Mouse (Mus musculus): ENCODE results near the gene Gtf3a. TPM values are rescaled to one million over a fixed set of nuclear protein-coding genes. Genes with fewer than 3 reads are reported as not detected.

The Gtf3a gene
- total and polyA plus RNA-seq, 2 experiments from 2014 or later = 61.3 to 104 TPM

DNA sequence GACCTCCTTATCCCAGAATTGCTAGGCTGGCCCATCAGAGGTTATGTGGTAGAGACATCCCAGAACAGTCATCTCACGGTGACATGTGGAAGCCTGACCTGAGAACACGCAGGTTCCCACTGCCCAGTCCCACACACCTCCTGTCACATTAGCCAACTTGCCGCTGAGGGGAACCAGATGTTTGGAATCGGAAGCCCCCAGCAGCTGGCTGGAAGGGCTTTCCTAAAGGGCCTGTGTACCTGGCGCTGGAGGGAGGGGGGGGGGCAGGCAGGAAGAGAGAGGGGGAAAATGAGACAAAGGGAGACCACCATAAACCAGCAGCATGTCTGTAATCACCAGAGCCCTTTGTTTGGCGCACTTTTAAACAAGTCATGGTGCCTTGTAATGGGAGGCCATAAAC lies 28.6 kb upstream of the Gtf3a start:
- Histone ChIP-seq H3K27me3 (ENCODE audit: insufficient read depth, low read length) (no peaks in the 10 kb centered on the region), H3K4me3 (ENCODE audit: low read depth, low read length) (no peak overlapping the region), H3K9me3 (ENCODE audit: low read length) (no peaks in the 10 kb centered on the region), H3K9ac (replicated peaks; ENCODE audit: low read length, poor library complexity, severe bottlenecking) (peak overlapping the region; percentile 47; the same call in 1 of the 2 replicates), H3K36me3 (ENCODE audit: insufficient read depth, low read length) (no peaks in the 10 kb centered on the region), H3K4me1 (ENCODE audit: insufficient read depth, low read length) (no peaks in the 10 kb centered on the region), H3K4me2 (ENCODE audit: low read depth, low read length, poor library complexity, severe bottlenecking) (peak overlapping the region; percentile 55), H3K27ac (ENCODE audit: low read depth, low read length) (no peak overlapping the region)
- WGBS = 44% methylated on average over 6 of the region's 6 CpGs
- DNase-seq (ENCODE audit: low spot score) = no peak
- no peak for TF ChIP-seq CTCF (IDR thresholded peaks at IDR 0.05)
- no peak for ATAC-seq (ENCODE audit: low FRiP score)

DNA sequence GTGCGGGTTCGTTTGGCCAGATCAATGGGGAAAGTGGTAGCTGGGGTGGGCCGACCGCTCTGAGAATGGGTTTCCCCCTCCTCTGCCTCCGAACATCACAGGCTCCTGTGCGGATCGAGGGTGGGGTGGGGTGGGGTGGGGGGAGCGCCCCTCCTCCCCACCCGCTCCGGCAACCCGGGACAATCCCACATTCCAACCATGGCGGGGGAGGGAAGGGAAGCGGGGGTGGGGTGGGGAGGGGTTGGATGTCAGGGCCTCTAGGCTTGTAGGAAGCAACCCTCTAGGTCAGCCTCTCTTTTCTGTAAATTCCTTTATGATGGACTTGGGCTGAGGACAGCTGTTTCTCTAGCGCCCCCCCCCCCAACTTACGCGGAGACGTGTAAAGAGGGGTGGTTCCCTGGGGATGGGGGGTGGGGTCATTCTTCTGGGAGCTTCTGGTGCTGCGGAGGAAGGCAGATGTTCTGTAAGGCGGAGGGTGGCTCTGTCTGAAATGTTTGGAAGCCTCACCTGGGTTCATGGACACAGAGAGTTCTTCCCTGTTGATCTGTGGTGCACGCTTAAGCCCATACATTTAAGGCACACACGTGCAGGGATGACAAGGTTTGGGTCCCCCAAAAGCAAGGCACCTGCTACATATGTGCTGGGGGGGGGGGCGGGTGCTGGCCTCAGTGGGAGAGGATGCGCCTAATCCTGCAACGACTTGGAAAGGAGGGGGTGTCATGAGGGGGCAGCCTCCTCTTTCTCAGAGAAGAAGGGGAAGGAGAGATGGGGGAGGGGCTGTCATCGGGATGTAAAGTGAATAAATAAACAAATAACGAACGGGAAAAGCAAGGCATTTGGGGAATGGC lies 27.9 kb upstream of the Gtf3a start:
- Histone ChIP-seq H3K4me2 (ENCODE audit: low read depth, low read length, poor library complexity, severe bottlenecking) (peak overlapping the region; percentile 55), H3K4me3 (ENCODE audit: low read depth, low read length) (peak overlapping the region; percentile 29), H3K9ac (replicated peaks; ENCODE audit: low read length, poor library complexity, severe bottlenecking) (peak overlapping the region; percentile 47), H3K9me3 (ENCODE audit: low read length) (no peaks in the 10 kb centered on the region), H3K27me3 (ENCODE audit: insufficient read depth, low read length) (no peaks in the 10 kb centered on the region), H3K36me3 (ENCODE audit: insufficient read depth, low read length) (no peaks in the 10 kb centered on the region), H3K27ac (ENCODE audit: low read depth, low read length) (no peak overlapping the region), H3K4me1 (ENCODE audit: insufficient read depth, low read length) (no peaks in the 10 kb centered on the region)
- TF ChIP-seq CTCF (IDR thresholded peaks at IDR 0.05) = no peak
- DNase-seq (ENCODE audit: low spot score) (no peak), ATAC-seq (ENCODE audit: low FRiP score) (0 out of 2 replicates have a peak, but pooled peaks have one; percentile 54)
- 4% methylated on average over 24 of the region's 27 CpGs for WGBS

DNA sequence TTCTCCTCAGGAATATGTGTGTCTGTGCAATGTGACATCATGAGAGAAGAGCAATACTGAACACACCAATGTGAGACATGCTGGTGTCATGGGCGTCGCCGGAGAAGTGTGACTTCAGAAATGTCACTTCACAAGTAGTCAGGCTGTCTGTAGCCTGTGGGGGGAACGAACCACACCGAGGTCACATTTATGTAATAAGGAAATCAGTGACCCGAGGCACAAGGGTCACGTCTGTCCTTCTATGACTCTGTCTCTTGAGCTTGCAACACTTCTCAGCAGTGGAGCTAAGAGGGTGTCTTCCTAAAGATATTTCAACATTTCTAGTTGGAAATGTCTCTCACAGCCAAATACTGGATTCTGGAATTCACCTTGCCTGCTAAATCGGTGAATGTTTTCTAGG lies 27.2 kb upstream of the Gtf3a start:
- H3K36me3 ChIP-seq (ENCODE audit: insufficient read depth, low read length) = no peaks in the 10 kb centered on the region
- TF ChIP-seq CTCF (IDR thresholded peaks at IDR 0.05) = no peak
- ATAC-seq (ENCODE audit: low FRiP score) = no peak
- WGBS = 54% methylated on average over 8 of the region's 8 CpGs
- H3K27me3 ChIP-seq (ENCODE audit: insufficient read depth, low read length) = no peaks in the 10 kb centered on the region
- DNase-seq (ENCODE audit: low spot score) = no peak
- H3K4me2 ChIP-seq (ENCODE audit: low read depth, low read length, poor library complexity, severe bottlenecking) = peak overlapping the region; percentile 55
- H3K9ac ChIP-seq (replicated peaks; ENCODE audit: low read length, poor library complexity, severe bottlenecking) = peak overlapping the region; percentile 47; the same call in 1 of the 2 replicates
- H3K4me1 ChIP-seq (ENCODE audit: insufficient read depth, low read length) = no peaks in the 10 kb centered on the region
- H3K27ac ChIP-seq (ENCODE audit: low read depth, low read length) = no peak overlapping the region
- H3K4me3 ChIP-seq (ENCODE audit: low read depth, low read length) = peak overlapping the region; percentile 29; the same call in 1 of the 2 replicates
- no peaks in the 10 kb centered on the region for H3K9me3 ChIP-seq (ENCODE audit: low read length)

DNA sequence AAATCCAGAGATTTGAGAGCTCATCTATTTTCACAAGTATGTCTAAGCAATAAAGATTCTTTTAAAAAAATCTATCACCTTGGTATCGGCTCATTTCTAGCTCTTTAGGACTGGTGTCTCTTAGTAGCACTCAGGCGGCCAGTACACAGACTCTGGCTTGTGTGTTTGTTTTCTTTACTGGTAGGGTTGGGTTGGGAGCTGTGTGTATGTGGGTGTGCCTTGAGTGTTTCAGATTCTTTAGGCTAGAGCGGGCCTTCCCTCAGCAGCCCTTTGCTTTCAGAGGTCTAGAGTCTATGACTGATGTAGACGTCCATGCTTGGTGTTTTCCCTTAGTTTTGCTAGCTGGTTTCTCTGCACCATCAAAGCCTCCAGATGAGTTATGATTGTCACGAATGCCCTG lies 24.9 kb upstream of the Gtf3a start:
- Histone ChIP-seq H3K9me3 (ENCODE audit: low read length) (no peaks in the 10 kb centered on the region), H3K9ac (replicated peaks; ENCODE audit: low read length, poor library complexity, severe bottlenecking) (no peak overlapping the region), H3K27ac (ENCODE audit: low read depth, low read length) (no peak overlapping the region), H3K4me1 (ENCODE audit: insufficient read depth, low read length) (no peaks in the 10 kb centered on the region), H3K36me3 (ENCODE audit: insufficient read depth, low read length) (no peaks in the 10 kb centered on the region), H3K4me2 (ENCODE audit: low read depth, low read length, poor library complexity, severe bottlenecking) (no peak overlapping the region), H3K4me3 (ENCODE audit: low read depth, low read length) (no peak overlapping the region), H3K27me3 (ENCODE audit: insufficient read depth, low read length) (no peaks in the 10 kb centered on the region)
- no peak for TF ChIP-seq CTCF (IDR thresholded peaks at IDR 0.05)
- 80% methylated on average over 5 of the region's 5 CpGs for WGBS
- ATAC-seq (ENCODE audit: low FRiP score) (no peak), DNase-seq (ENCODE audit: low spot score) (no peak)

DNA sequence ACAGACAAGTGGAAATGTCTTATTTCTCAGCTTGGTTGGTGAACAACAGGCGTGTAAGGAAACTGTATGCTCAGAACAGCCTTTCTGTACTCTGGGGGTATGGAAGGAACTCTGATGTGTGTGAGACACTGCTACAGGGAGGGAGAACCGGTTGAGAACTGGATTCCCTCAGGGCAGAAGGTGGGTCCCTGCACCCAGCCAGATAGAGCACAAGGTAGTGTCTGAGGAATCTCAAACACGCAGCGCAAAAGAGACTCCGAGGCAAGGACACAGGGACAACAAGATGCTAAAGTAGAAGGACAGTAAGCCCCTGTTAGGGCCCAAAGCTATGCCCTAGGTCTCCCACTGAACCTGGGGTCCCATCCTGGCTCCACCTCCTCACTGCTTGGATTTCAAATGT lies 21.8 kb upstream of the Gtf3a start:
- Histone ChIP-seq H3K9ac (replicated peaks; ENCODE audit: low read length, poor library complexity, severe bottlenecking) (no peak overlapping the region), H3K9me3 (ENCODE audit: low read length) (no peaks in the 10 kb centered on the region), H3K27ac (ENCODE audit: low read depth, low read length) (no peak overlapping the region), H3K27me3 (ENCODE audit: insufficient read depth, low read length) (no peaks in the 10 kb centered on the region), H3K4me2 (ENCODE audit: low read depth, low read length, poor library complexity, severe bottlenecking) (no peak overlapping the region), H3K4me1 (ENCODE audit: insufficient read depth, low read length) (no peaks in the 10 kb centered on the region), H3K4me3 (ENCODE audit: low read depth, low read length) (no peak overlapping the region), H3K36me3 (ENCODE audit: insufficient read depth, low read length) (no peaks in the 10 kb centered on the region)
- TF ChIP-seq CTCF (IDR thresholded peaks at IDR 0.05) = no peak
- no peak for ATAC-seq (ENCODE audit: low FRiP score)
- WGBS = 91% methylated on average over 5 of the region's 5 CpGs
- no peak for DNase-seq (ENCODE audit: low spot score)

DNA sequence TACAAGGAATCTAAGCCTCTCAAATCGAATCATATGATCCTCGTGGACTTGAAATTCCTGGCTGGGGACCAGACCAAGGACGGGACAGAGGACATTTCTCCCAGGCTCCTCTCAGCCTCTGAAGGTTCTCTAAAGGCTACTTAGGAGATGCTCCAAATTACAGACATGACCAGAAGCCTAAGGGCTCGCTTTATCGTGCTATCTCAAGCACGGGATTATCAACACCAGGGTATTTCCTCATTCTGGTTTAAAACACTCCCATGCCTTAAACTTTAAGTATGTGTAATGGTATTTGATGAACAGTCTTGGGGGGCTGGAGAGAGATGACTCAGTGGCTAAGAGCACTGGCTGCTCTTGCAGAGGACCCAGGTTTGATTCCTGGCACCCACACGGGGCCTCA lies 17.0 kb upstream of the Gtf3a start:
- no peak for ATAC-seq (ENCODE audit: low FRiP score)
- no peak overlapping the region for H3K27ac ChIP-seq (ENCODE audit: low read depth, low read length)
- no peaks in the 10 kb centered on the region for H3K27me3 ChIP-seq (ENCODE audit: insufficient read depth, low read length)
- no peak overlapping the region for H3K4me2 ChIP-seq (ENCODE audit: low read depth, low read length, poor library complexity, severe bottlenecking)
- H3K4me3 ChIP-seq (ENCODE audit: low read depth, low read length) = no peak overlapping the region
- no peak for DNase-seq (ENCODE audit: low spot score)
- no peaks in the 10 kb centered on the region for H3K4me1 ChIP-seq (ENCODE audit: insufficient read depth, low read length)
- 96% methylated on average over 7 of the region's 7 CpGs for WGBS
- TF ChIP-seq CTCF (IDR thresholded peaks at IDR 0.05) = no peak
- H3K36me3 ChIP-seq (ENCODE audit: insufficient read depth, low read length) = no peaks in the 10 kb centered on the region
- no peaks in the 10 kb centered on the region for H3K9me3 ChIP-seq (ENCODE audit: low read length)
- no peak overlapping the region for H3K9ac ChIP-seq (replicated peaks; ENCODE audit: low read length, poor library complexity, severe bottlenecking)
